Mouse (Mus musculus) liver, postnatal 0 days (tissue): ENCODE results near the gene Cdkl5. TPM values are rescaled to one million over a fixed set of nuclear protein-coding genes. Genes with fewer than 3 reads are reported as not detected.

ENCODE experiments used
- ATAC-seq: fragments of 200-750 bp; cut with Nextera tagmentation; 2 replicates; pipeline ENCODE4 v1.8.0; 2017; ENCODE audit warnings: mild to moderate bottlenecking, moderate library complexity
- DNase-seq: peaks from one replicate; pipeline ENCODE4 v3.0.0-alpha.2; 2016
- H3K27ac ChIP-seq: fragments of 300-500 bp; sonication (generic); 2 replicates; pipeline ENCODE4 v1.5.1; 2014; ENCODE audit warnings: antibody characterized with exemption, moderate library complexity, mild to moderate bottlenecking, low read depth
- H3K27me3 ChIP-seq: fragments of 300-500 bp; sonication (generic); 2 replicates; pipeline ENCODE4 v1.6.1; 2014; ENCODE audit warnings: low read length, control low read depth, mixed read lengths; ENCODE audit not compliant: insufficient read depth
- H3K36me3 ChIP-seq: fragments of 300-500 bp; sonication (generic); replicated peaks from 2 replicates; pipeline ENCODE4 v1.6.1; 2014; ENCODE audit warnings: mild to moderate bottlenecking, control low read depth, low read length, moderate library complexity, mixed read lengths; ENCODE audit not compliant: insufficient read depth
- H3K4me1 ChIP-seq: fragments of 300-500 bp; sonication (generic); 2 replicates; pipeline ENCODE4 v1.6.1; 2014; ENCODE audit warnings: antibody characterized with exemption, mild to moderate bottlenecking, control low read depth; ENCODE audit not compliant: insufficient read depth
- H3K4me2 ChIP-seq: fragments of 300-500 bp; sonication (generic); 2 replicates; pipeline ENCODE4 v1.6.1; 2014; ENCODE audit warnings: low read depth, mild to moderate bottlenecking, low read length, moderate library complexity, mixed read lengths
- H3K4me3 ChIP-seq: fragments of 300-500 bp; sonication (generic); 2 replicates; pipeline ENCODE4 v1.5.1; 2014; ENCODE audit warnings: low read depth, low read length
- H3K9ac ChIP-seq: fragments of 300-500 bp; sonication (generic); replicated peaks from 2 replicates; pipeline ENCODE4 v1.6.1; 2014; ENCODE audit warnings: mild to moderate bottlenecking, moderate library complexity
- H3K9me3 ChIP-seq: fragments of 300-500 bp; sonication (generic); 2 replicates; pipeline ENCODE4 v1.6.1; 2016; ENCODE audit warnings: mild to moderate bottlenecking, control low read depth, low read length, mixed read lengths
- CTCF ChIP-seq: sonication (generic); IDR thresholded peaks from 2 replicates; pipeline ENCODE4 v1.5.1; 2016; ENCODE audit warnings: antibody characterized with exemption, low read depth
- EP300 ChIP-seq: IDR thresholded peaks from 2 replicates; pipeline ENCODE4 v1.6.1; 2016; ENCODE audit warnings: antibody characterized with exemption, low read depth, mild to moderate bottlenecking
- WGBS: fragments of 180-500 bp; shearing (Covaris S2); extraction: QIAGEN DNeasy Blood & Tissue Kit; methylation state at CpG from one replicate; pipeline ENCODE4 v1.1.7; 2014; ENCODE audit not compliant: insufficient replicate concordance; 5-methylcytosine and 5-hydroxymethylcytosine counted together
- polyA plus RNA-seq: library from polyadenylated mRNA; unstranded; fragments of >200 nt; fragmentation: Nextera tagmentation; extraction: Ambion mirVana; gene quantifications from 2 replicates; pipeline ENCODE4 v1.2.1, GENCODE M21; 2015

Cdkl5 gene
- polyA plus RNA-seq, 1 experiment from 2014 or later = 0.34 TPM

DNA sequence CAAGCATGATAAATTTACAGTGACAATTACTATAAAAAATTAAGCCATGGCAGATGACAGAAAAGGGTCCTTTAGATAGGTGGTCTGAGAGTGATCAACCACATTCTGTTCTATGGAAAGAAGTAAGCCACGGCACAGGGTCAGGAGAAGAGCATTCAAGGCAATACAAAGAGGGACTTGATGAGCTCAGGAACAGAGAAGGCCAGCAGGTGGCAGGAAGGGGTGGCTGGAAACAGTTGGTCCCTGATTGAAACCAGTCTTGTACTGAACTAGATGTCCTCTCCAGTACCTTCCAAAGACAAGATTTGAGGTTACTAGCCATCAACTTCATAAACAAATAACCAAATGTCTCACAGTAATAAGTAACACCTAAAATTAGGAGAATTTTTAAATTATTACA lies 59.0 kb downstream of the Cdkl5 start:
- Histone ChIP-seq H3K4me2 (no peak overlapping the region), H3K4me3 (no peak overlapping the region), H3K9me3 (no peaks in the 10 kb centered on the region), H3K27me3 (no peaks in the 10 kb centered on the region), H3K9ac (no peak overlapping the region), H3K27ac (no peak overlapping the region), H3K4me1 (no peaks in the 10 kb centered on the region), H3K36me3 (no peaks in the 10 kb centered on the region)
- peak; percentile 18 for DNase-seq
- 73% methylated on average over 1 of the region's 1 CpGs for WGBS
- TF ChIP-seq EP300 (no peak), CTCF (peak; percentile 49)
- no peak for ATAC-seq

DNA sequence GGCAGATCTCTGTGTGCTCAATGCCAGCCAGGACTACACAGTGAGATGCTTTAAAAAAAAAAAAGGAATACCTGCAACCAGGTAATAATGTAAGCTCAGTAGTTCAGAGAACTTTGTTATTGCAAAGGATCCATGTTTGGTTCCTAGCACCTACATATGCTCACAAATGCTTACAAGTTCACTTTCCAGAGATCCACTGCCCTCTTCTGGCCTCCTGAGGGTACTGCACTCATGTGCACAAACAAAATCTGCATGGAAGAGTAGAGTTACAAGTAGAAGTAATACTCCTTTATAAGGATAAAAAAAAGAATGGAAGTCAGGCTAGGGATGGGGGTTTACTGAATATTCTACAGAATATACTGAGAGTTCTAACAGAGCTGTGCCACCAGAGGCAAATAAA lies 63.8 kb downstream of the Cdkl5 start:
- H3K27ac ChIP-seq = no peak overlapping the region
- H3K9me3 ChIP-seq = no peaks in the 10 kb centered on the region
- no peak overlapping the region for H3K4me2 ChIP-seq
- TF ChIP-seq EP300 (no peak), CTCF (peak; percentile 62)
- no peak overlapping the region for H3K4me3 ChIP-seq
- H3K4me1 ChIP-seq = no peaks in the 10 kb centered on the region
- no peak overlapping the region for H3K9ac ChIP-seq
- H3K27me3 ChIP-seq = no peaks in the 10 kb centered on the region
- DNase-seq = no peak
- ATAC-seq = no peak
- no peaks in the 10 kb centered on the region for H3K36me3 ChIP-seq

DNA sequence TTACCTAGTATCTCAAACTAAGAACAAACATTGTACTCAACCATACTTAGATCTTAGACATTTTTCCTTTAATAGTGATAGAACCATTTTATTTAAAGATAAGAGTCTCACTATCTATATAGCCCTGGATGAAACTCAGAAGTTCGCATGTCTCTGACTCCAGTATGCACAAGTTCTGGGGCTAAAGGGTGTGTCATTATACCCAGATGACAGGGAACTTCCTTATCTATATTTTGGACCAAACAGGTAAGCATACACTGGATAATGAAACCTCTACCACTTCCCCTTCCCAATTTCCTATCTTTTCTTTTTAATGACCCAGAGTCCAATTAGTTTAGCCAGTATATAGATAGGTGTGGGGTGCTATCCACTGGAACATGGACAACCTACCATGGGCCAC lies 65.6 kb downstream of the Cdkl5 start:
- H3K27me3 ChIP-seq = no peaks in the 10 kb centered on the region
- TF ChIP-seq EP300 (no peak), CTCF (no peak)
- H3K4me2 ChIP-seq = no peak overlapping the region
- no peaks in the 10 kb centered on the region for H3K36me3 ChIP-seq
- H3K27ac ChIP-seq = no peak overlapping the region
- no peaks in the 10 kb centered on the region for H3K4me1 ChIP-seq
- no peak for ATAC-seq
- no peak overlapping the region for H3K4me3 ChIP-seq
- H3K9me3 ChIP-seq = no peaks in the 10 kb centered on the region
- H3K9ac ChIP-seq = no peak overlapping the region
- WGBS = 78% methylated on average over 1 of the region's 1 CpGs
- no peak for DNase-seq

DNA sequence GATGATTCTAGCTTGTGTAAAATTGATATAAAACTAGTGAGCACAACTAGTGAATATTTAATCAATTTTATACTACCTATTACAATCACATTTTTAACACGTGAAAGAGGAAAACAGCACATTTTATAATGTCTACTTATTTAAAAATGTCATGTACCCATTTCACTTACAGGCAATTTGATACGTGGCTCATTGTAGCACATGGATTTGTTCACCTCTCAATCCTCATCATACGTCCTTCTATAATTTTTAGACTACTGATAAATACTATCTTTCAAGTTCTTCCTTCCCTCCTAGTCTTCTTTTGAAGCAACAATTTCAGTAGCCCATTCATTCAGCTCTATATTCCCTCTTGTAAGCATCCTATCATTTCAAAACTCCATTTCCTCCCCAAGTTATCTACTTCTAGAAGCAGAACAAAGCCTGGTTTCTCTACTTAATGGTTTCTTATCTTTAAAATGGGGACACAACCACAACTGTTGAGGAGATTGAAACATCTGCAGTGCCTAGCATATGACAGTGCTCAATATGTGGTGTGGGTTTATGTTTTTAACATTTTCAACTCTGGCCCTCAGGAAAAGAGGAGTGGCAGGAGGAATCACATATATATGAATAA lies 75.4 kb downstream of the Cdkl5 start:
- no peak overlapping the region for H3K9ac ChIP-seq
- no peak overlapping the region for H3K4me3 ChIP-seq
- TF ChIP-seq EP300 (no peak), CTCF (no peak)
- DNase-seq (no peak), ATAC-seq (no peak)
- H3K27me3 ChIP-seq = no peaks in the 10 kb centered on the region
- no peak overlapping the region for H3K27ac ChIP-seq
- 71% methylated on average over 3 of the region's 3 CpGs for WGBS
- no peaks in the 10 kb centered on the region for H3K36me3 ChIP-seq
- H3K4me1 ChIP-seq = no peaks in the 10 kb centered on the region
- H3K4me2 ChIP-seq = no peak overlapping the region
- H3K9me3 ChIP-seq = no peaks in the 10 kb centered on the region

DNA sequence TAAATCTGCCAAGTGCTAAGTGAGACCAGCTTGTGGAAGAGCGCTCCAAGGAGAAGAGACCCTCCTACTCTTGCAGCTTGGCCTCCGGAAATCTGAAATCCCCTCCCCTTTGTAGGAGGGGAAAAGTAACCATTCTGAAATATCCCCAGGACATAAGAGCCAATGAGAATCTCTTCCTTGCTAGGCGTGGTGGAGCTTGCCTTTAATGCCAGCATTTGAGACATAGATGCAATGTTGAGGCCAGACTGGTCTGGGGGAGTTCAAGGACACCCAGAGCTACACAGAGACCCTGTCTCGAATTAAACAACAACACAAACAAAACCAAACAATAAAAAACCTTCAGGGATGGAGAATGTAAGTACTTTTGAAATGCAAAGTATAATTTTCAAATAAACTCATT lies 87.6 kb downstream of the Cdkl5 start, which contains the start of gene Gja6:
TSS of gene Gja6 (minus strand) at position 101 of the 400 bp plus-strand sequence.
- H3K9me3 ChIP-seq = no peaks in the 10 kb centered on the region
- DNase-seq (no peak), ATAC-seq (no peak)

DNA sequence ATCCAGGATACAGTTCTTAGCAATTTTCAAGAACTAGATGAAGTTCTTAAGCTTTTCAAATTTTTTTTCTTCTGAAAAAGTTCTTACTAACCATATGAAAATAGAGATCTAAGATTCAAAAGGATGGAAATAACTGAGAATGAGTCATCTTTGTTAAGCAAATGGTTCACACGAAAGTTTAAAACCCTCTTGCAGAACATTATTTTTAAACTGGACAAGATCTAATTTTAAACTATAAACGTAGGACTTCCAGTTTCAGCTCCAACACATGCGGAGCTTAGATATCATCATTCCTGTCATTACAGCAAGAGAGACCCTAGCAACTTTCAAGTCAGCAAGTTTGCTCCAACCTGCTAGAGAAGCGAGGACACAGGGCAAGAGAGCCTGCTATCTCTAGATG lies 88.0 kb downstream of the Cdkl5 start:
- Histone ChIP-seq H3K27ac (no peak overlapping the region), H3K36me3 (no peaks in the 10 kb centered on the region), H3K9me3 (no peaks in the 10 kb centered on the region), H3K4me1 (no peaks in the 10 kb centered on the region), H3K27me3 (no peaks in the 10 kb centered on the region), H3K4me2 (no peak overlapping the region), H3K9ac (no peak overlapping the region), H3K4me3 (no peak overlapping the region)
- TF ChIP-seq CTCF (no peak), EP300 (no peak)
- 68% methylated on average over 4 of the region's 4 CpGs for WGBS
- DNase-seq (no peak), ATAC-seq (no peak)

More for the DNA sequence above, 87.6 kb downstream of the Cdkl5 start, which contains the start of gene Gja6:
- TF ChIP-seq CTCF (no peak), EP300 (no peak)
- H3K27ac ChIP-seq = no peak within 1 kb of the TSS
- 67% methylated on average over 4 of the region's 4 CpGs for WGBS
- no peak within 1 kb of the TSS for H3K4me3 ChIP-seq
- H3K36me3 ChIP-seq = no peaks in the 10 kb centered on the region
- no peak within 1 kb of the TSS for H3K4me2 ChIP-seq
- H3K9ac ChIP-seq = no peak within 1 kb of the TSS
- H3K4me1 ChIP-seq = no peaks in the 10 kb centered on the region
- no peaks in the 10 kb centered on the region for H3K27me3 ChIP-seq

DNA sequence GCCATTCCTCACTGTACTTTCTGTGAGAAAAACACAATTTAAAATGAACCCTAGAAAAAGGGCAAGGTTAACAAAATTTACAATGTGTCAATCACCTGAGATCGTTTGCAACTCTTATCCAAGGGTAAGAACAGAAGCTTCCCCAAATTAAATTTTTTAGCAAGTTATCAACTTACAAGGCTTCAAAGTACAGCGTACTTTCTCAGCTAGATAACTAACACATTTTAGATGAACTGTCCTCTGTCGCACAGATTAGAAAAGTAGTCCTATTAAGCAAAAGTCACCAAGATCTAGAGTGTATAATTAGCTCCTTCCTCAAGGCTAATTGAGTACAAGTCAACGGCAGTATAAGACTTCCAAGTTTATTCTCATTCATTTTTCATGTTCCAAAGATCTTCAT lies 88.6 kb downstream of the Cdkl5 start:
- Histone ChIP-seq H3K4me2 (no peak overlapping the region), H3K27ac (no peak overlapping the region), H3K9me3 (no peaks in the 10 kb centered on the region), H3K36me3 (no peaks in the 10 kb centered on the region), H3K9ac (no peak overlapping the region), H3K4me1 (no peaks in the 10 kb centered on the region), H3K27me3 (no peaks in the 10 kb centered on the region), H3K4me3 (no peak overlapping the region)
- DNase-seq (no peak), ATAC-seq (no peak)
- TF ChIP-seq CTCF (no peak), EP300 (0 out of 2 replicates have a peak, but pooled peaks have one; percentile 29)
- WGBS = 58% methylated on average over 4 of the region's 4 CpGs
